Mouse (Mus musculus): Measurements from ENCODE around the gene Lif.

Gene Lif

GRCm38 (mm10) chr11:4299735-4300474 lies 42.5 kb downstream of the Lif start:
- no peak for DNase-seq

GRCm38 (mm10) chr11:4300683-4301082 lies 43.3 kb downstream of the Lif start:
- DNase-seq: no peak

DNA sequence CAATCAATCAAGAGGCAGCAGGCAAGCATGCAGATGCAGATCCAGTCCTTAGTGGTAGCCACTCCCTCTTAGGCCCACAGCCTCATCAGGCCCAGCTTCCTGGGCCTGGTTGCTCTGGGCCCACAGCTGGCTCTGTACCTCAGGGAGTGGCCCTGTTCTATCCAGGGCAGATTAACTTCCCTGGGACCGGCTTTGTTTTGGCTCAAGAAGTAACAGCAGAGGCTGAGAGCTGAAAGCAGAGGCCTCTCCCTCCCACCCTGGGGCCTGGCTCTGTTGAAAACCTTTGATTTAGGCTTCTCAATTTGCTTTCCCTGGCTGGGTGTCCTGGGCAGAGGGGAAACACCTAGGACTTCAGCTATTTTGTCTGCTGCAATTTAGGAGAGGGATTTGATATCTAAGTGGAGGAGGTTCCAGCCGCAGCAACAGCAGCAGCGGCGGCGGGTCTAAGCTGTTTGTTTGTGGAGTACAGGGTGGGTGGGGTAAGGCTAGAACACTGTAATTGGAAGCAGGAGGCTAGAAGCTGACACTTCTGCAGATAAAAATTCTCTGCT lies 45.1 kb downstream of the Lif start:
- no peak for DNase-seq

GRCm38 (mm10) chr11:4303033-4303432 lies 45.7 kb downstream of the Lif start:
- no peak for DNase-seq

GRCm38 (mm10) chr11:4304203-4304602 lies 46.8 kb downstream of the Lif start:
- no peak for DNase-seq

GRCm38 (mm10) chr11:4305090-4305489 lies 47.7 kb downstream of the Lif start:
- no peak for DNase-seq

DNA sequence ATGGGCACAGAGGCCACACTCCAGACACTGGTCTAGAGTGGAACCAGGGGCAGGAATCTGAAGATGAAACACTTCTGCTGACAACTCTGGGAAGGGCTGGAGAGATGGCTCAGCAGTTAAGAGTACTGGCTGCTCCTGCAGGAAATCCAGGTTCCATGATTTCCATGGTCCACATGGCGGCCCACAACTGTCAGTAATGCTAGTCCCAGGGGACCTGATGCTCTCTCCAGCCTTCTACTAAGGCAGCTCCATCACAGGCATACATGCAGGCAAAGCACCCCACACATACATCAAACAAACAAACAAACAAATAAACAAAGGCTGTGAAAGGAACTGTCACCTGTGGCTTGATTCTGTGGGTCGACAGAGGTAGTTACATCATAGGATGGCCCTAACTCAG lies 48.7 kb downstream of the Lif start:
- DNase-seq: no peak

DNA sequence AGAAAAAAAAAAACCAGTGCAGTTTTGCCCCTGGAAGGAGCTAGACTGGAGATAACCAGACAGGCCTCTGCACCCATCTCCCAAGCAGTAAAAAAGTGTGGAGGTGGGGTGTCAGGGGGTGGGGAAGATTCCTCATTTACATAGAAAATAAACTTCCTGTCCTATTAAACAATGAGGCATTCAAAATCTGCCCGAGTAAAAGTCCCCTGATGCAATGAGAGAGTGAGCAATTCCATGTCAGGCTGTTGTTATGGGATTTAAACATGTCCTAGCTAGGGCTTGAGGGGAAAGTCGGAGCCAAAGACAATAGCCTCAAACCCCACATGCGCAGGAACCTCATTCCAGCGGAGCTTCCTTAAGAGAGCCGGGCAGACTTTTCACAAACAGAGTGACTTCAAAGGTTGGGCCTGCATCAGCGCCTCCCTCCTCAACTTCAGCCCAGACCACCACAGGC lies 50.7 kb downstream of the Lif start:
- no peak for DNase-seq

DNA sequence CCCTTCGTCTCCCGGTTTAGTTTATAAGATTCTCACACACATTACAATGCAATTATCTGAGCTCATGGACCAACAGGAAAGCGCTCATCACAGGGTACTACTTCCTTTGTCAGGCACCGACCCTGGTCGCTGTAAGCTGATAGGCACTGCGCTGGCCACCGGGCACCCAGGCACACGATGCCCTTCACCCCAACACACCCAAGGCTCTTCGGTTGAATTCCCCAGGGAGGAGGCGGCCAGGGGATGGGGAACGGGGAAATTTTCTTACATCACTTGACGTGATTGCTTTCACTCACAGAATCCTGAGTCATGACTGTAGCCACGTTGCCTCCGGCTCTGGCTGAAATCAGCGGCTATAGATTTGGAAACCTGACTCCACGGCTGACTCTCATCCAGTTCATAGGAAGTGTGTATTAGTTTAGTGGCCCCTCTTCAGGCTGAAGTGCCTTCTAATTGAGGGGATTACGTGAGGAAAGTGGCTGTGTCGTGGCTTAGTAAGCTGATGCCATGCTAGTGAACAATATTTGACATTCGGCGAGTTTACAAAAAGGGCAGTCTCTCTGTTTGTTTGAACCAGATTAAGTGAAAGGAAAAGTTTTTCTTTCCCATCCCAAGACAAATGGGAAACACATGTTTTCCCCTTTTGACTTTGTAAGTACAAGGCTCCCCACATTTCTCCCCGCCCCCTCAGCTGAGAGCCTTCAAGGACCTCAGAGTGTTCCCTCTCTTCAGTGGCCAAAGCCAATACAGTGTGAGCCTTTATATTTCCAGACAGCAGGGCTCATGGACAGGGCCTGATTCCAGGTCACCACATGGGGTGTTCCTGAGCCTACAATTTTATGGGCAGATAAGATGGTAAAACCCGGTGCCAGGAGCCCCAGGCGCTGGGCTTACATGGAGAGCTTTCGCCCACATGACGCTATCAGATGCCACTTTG lies 51.4 kb downstream of the Lif start:
- DNase-seq: no peak

- no peak for DNase-seq
These were observed 52.3 kb downstream of the Lif start for GRCm38 (mm10) chr11:4309613-4310012.

DNA sequence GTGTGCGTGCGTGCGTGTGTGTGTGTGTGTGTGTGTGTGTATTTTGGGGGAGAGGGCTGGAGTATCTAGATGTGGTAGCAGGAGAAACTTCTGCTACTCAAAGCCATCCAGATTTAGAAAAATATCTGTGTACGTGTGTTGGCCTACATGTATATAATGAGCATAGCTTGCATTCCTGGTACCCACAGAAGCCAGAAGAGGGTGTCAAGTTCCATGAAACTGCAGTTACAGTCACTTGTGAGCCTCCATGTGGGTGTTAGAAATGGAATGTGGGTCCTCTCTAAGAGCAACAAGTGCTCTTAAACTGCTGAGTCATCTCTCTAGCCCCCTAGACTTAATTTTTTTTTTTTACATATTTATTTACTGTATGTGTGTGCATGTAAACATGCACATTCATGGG lies 53.0 kb downstream of the Lif start:
- DNase-seq: no peak

- DNase-seq: no peak
These were observed 54.8 kb downstream of the Lif start for GRCm38 (mm10) chr11:4312180-4312579.

DNA sequence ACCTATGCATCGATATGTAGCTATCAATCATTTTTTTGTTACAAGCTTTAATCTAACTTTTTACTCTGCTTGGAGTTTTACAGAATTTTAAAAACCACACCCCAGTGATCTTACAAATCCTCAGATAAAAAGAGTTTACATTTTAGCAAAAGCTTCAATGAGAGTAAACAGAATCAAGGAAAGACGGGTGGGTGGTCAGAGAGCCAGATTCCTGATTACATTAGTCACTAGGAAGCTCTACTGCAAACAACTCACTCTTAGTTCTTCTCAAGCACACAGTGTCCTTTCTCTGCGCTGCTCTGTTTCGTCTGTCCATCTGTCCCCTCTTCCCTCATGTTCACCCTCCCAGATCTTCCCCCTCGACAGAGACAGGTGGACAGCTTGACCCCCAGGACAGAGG lies 59.9 kb downstream of the Lif start:
- no peak for DNase-seq

GRCm38 (mm10) chr11:4318011-4318410 lies 60.7 kb downstream of the Lif start:
- no peak for DNase-seq

DNA sequence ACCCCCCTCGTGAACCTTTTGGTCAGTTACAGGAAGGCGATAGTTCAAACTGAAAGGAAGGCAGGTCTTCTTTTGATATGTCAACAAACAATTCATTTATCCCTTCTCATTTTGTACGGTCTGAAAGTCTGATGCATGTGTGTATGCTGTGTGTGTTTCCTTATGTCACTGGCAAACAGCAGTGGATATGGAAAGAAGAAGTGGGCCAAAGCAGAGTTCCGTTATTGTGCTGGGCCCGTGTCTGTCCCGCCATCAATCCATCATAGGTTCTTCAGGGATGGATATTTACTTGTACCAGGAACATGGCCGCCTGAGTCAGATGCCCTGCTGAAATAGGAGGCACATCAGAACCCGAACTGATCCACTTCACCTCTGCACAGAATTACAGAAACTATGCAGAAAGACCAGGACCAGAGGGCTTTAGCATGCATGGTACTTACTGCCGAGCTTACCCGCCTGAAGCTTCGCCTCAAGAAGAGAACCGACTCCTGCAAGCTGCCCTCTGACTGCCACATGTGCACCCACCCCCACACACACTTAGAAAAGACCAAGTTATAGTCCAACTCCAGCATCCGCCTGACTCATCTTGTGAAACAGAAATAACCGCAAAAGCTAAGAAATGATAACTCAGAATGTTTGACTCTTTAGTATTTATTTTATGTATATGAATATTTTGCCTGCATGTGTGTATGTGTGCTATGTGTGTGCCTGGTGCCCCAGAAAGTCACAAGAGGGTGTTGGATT lies 62.0 kb downstream of the Lif start:
- DNase-seq: no peak

GRCm38 (mm10) chr11:4320876-4321275 lies 63.5 kb downstream of the Lif start:
- no peak for DNase-seq

All from thymus, postnatal 25 days (tissue).